Mouse (Mus musculus): ENCODE measurements around the gene Ykt6. TPM values are rescaled to one million over a fixed set of nuclear protein-coding genes. Genes with fewer than 3 reads are reported as not detected.

Ykt6 gene
- total and polyA plus RNA-seq, 2 experiments from 2014 or later: 81.7 to 130 TPM

DNA sequence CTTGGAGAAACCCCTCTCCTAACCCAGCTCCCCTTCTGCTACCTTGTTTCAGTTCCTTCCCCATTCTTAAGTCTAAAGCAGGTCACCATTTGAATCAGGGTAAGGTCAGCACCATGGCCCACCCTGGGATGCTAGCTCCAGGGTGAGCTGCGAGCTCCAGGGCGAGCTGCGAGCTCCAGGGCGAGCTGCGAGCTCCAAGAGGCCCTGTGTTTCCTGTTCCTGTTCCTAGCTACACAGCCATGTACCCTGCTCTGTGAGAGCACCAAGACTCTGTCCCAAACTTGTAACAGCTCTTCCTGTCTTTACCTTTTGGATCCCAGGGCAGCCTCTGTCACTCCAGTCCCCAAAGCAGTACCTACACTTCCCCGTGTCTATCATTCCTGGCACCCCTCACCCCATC lies 18.6 kb downstream of the Ykt6 start:
- Histone ChIP-seq H3K27me3 (ENCODE audit: insufficient read depth, low read length) (no peaks in the 10 kb centered on the region), H3K4me3 (ENCODE audit: low read length) (no peak overlapping the region), H3K36me3 (ENCODE audit: insufficient read depth, low read length) (peaks cover 29% of the 10 kb centered on the region; the same call in 1 of the 2 replicates), H3K4me2 (ENCODE audit: low read depth, low read length) (no peak overlapping the region), H3K27ac (no peak overlapping the region), H3K9me3 (ENCODE audit: low read length) (no peaks in the 10 kb centered on the region), H3K4me1 (ENCODE audit: insufficient read depth, low read length) (no peaks in the 10 kb centered on the region), H3K9ac (replicated peaks; ENCODE audit: low read length) (no peak overlapping the region)
- no peak for TF ChIP-seq CTCF (IDR thresholded peaks at IDR 0.05; ENCODE audit: low read depth)
- no peak for DNase-seq (ENCODE audit: low spot score)
- WGBS: 81% methylated on average over 6 of the region's 6 CpGs
- no peak for ATAC-seq

DNA sequence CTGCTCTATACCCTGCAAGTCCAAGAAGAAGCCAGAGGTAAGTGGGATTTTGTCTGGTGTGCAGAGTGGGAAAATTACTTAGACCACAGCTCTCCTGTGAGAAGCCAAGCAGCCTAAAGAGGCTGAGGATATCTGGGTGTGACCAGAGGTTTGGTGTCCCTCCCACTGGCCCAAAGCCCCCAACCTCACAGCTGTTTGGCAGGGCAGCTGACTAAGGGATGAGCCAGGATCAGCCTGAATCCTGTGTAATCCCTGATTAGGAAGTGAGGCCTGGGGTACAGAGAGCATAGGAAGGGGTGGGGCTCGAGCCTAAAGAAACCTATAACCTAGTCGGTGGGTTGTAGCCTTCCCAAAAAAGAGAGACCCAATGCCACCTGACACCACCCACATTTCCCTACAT lies 19.6 kb downstream of the Ykt6 start:
- no peak for DNase-seq (ENCODE audit: low spot score)
- Histone ChIP-seq H3K27me3 (ENCODE audit: insufficient read depth, low read length) (no peaks in the 10 kb centered on the region), H3K27ac (no peak overlapping the region), H3K9ac (replicated peaks; ENCODE audit: low read length) (no peak overlapping the region), H3K9me3 (ENCODE audit: low read length) (no peaks in the 10 kb centered on the region), H3K4me2 (ENCODE audit: low read depth, low read length) (no peak overlapping the region), H3K4me1 (ENCODE audit: insufficient read depth, low read length) (no peaks in the 10 kb centered on the region), H3K36me3 (ENCODE audit: insufficient read depth, low read length) (peaks cover 19% of the 10 kb centered on the region; the same call in 1 of the 2 replicates), H3K4me3 (ENCODE audit: low read length) (no peak overlapping the region)
- no peak for ATAC-seq
- 53% methylated on average over 2 of the region's 2 CpGs for WGBS
- no peak for TF ChIP-seq CTCF (IDR thresholded peaks at IDR 0.05; ENCODE audit: low read depth)

GRCm38 (mm10) chr11:5976106-5976505 lies 20.6 kb downstream of the Ykt6 start:
- no peak for ATAC-seq
- WGBS: 18% methylated on average over 8 of the region's 9 CpGs
- no peak overlapping the region for H3K9ac ChIP-seq (replicated peaks; ENCODE audit: low read length)

GRCm38 (mm10) chr11:5979088-5979487 lies 23.6 kb downstream of the Ykt6 start:
- no peak for DNase-seq (ENCODE audit: low spot score)
- ATAC-seq: no peak
- TF ChIP-seq CTCF (IDR thresholded peaks at IDR 0.05; ENCODE audit: low read depth): peak; percentile 18; the same call in 1 of the 2 replicates
- H3K4me2 ChIP-seq (ENCODE audit: low read depth, low read length): no peak overlapping the region
- H3K4me3 ChIP-seq (ENCODE audit: low read length): no peak overlapping the region
- no peak overlapping the region for H3K27ac ChIP-seq
- peaks cover 7% of the 10 kb centered on the region; the same call in 1 of the 2 replicates for H3K36me3 ChIP-seq (ENCODE audit: insufficient read depth, low read length)
- WGBS: 93% methylated on average over 7 of the region's 7 CpGs
- no peaks in the 10 kb centered on the region for H3K27me3 ChIP-seq (ENCODE audit: insufficient read depth, low read length)
- H3K4me1 ChIP-seq (ENCODE audit: insufficient read depth, low read length): no peaks in the 10 kb centered on the region
- H3K9ac ChIP-seq (replicated peaks; ENCODE audit: low read length): no peak overlapping the region
- H3K9me3 ChIP-seq (ENCODE audit: low read length): no peaks in the 10 kb centered on the region

More at GRCm38 (mm10) chr11:5976106-5976505, 20.6 kb downstream of the Ykt6 start:
- no peak for DNase-seq (ENCODE audit: low spot score)
- Histone ChIP-seq H3K9me3 (ENCODE audit: low read length) (no peaks in the 10 kb centered on the region), H3K4me2 (ENCODE audit: low read depth, low read length) (no peak overlapping the region), H3K36me3 (ENCODE audit: insufficient read depth, low read length) (peaks cover 12% of the 10 kb centered on the region; the same call in 1 of the 2 replicates), H3K4me1 (ENCODE audit: insufficient read depth, low read length) (no peaks in the 10 kb centered on the region), H3K4me3 (ENCODE audit: low read length) (no peak overlapping the region), H3K27me3 (ENCODE audit: insufficient read depth, low read length) (no peaks in the 10 kb centered on the region), H3K27ac (no peak overlapping the region)
- no peak for TF ChIP-seq CTCF (IDR thresholded peaks at IDR 0.05; ENCODE audit: low read depth)

DNA sequence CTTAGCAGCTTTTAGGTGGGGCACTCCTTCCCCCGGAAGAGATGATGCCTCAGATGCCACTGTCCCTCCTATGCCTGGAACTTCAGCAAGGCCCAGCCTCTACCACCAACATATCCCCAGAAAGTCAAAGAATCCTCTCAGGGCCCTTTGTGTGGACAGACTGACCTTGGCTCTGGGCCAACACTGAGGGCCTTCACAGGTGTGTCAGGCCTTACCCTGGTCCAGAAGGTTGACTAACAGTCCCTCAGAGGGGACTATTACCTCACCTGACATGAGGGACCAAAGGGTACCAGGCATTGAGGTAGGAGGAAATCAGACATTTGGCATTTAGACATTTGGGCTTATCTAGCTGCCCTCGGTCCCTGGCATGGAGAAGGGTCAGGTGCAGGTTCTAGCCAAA lies 24.6 kb downstream of the Ykt6 start:
- H3K4me1 ChIP-seq (ENCODE audit: insufficient read depth, low read length): no peaks in the 10 kb centered on the region
- H3K4me2 ChIP-seq (ENCODE audit: low read depth, low read length): no peak overlapping the region
- no peak for ATAC-seq
- H3K4me3 ChIP-seq (ENCODE audit: low read length): no peak overlapping the region
- 85% methylated on average over 2 of the region's 2 CpGs for WGBS
- H3K27me3 ChIP-seq (ENCODE audit: insufficient read depth, low read length): no peaks in the 10 kb centered on the region
- no peak for DNase-seq (ENCODE audit: low spot score)
- peaks cover 7% of the 10 kb centered on the region; the same call in 1 of the 2 replicates for H3K36me3 ChIP-seq (ENCODE audit: insufficient read depth, low read length)
- no peak overlapping the region for H3K9ac ChIP-seq (replicated peaks; ENCODE audit: low read length)
- H3K27ac ChIP-seq: no peak overlapping the region
- no peak for TF ChIP-seq CTCF (IDR thresholded peaks at IDR 0.05; ENCODE audit: low read depth)
- no peaks in the 10 kb centered on the region for H3K9me3 ChIP-seq (ENCODE audit: low read length)

DNA sequence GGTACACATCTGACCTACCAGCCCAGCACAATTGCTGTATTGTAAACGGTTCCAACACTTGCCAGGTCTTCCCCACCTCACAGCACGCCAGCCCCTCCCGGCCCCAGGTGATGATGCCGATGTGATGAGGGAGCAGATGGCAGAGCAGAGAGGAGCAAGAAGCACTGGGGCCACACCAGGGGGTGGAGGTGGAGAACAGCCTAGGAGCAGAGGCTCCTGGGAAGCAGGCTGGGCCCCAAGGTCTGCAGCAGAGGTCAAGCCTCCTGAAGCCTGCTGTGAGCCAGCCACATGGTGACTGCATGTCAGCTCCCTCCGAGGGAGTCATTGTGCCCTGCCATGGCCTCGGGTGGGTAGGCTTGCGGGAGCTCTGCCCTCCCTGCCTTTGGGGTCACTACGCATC lies 25.1 kb downstream of the Ykt6 start:
- no peak overlapping the region for H3K4me3 ChIP-seq (ENCODE audit: low read length)
- DNase-seq (ENCODE audit: low spot score): no peak
- TF ChIP-seq CTCF (IDR thresholded peaks at IDR 0.05; ENCODE audit: low read depth): no peak
- no peak overlapping the region for H3K27ac ChIP-seq
- no peak overlapping the region for H3K9ac ChIP-seq (replicated peaks; ENCODE audit: low read length)
- H3K36me3 ChIP-seq (ENCODE audit: insufficient read depth, low read length): peaks cover 7% of the 10 kb centered on the region; the same call in 1 of the 2 replicates
- H3K4me2 ChIP-seq (ENCODE audit: low read depth, low read length): no peak overlapping the region
- ATAC-seq: no peak
- no peaks in the 10 kb centered on the region for H3K9me3 ChIP-seq (ENCODE audit: low read length)
- 66% methylated on average over 8 of the region's 8 CpGs for WGBS
- no peaks in the 10 kb centered on the region for H3K4me1 ChIP-seq (ENCODE audit: insufficient read depth, low read length)
- H3K27me3 ChIP-seq (ENCODE audit: insufficient read depth, low read length): no peaks in the 10 kb centered on the region

GRCm38 (mm10) chr11:5981323-5981722 lies 25.8 kb downstream of the Ykt6 start:
- ATAC-seq (no peak), DNase-seq (ENCODE audit: low spot score) (no peak)
- no peaks in the 10 kb centered on the region for H3K27me3 ChIP-seq (ENCODE audit: insufficient read depth, low read length)
- TF ChIP-seq CTCF (IDR thresholded peaks at IDR 0.05; ENCODE audit: low read depth): no peak
- 85% methylated on average over 7 of the region's 7 CpGs for WGBS
- H3K9me3 ChIP-seq (ENCODE audit: low read length): no peaks in the 10 kb centered on the region
- H3K36me3 ChIP-seq (ENCODE audit: insufficient read depth, low read length): peaks cover 7% of the 10 kb centered on the region; the same call in 1 of the 2 replicates
- no peak overlapping the region for H3K4me3 ChIP-seq (ENCODE audit: low read length)
- H3K4me2 ChIP-seq (ENCODE audit: low read depth, low read length): no peak overlapping the region
- H3K9ac ChIP-seq (replicated peaks; ENCODE audit: low read length): no peak overlapping the region
- no peaks in the 10 kb centered on the region for H3K4me1 ChIP-seq (ENCODE audit: insufficient read depth, low read length)
- H3K27ac ChIP-seq: no peak overlapping the region

Measured in hindbrain, postnatal 0 days (tissue).